Mouse (Mus musculus): ENCODE results near the gene Tspan5. TPM values are rescaled to one million over a fixed set of nuclear protein-coding genes. Genes with fewer than 3 reads are reported as not detected.

Gene Tspan5
- polyA plus RNA-seq, 1 experiment from 2014 or later: 2.6 TPM

GRCm38 (mm10) chr3:138852982-138853689, 111.1 kb downstream of the Tspan5 start:
- Histone ChIP-seq H3K9ac (ENCODE audit: low read depth, low read length) (no peak overlapping the region), H3K4me3 (ENCODE audit: low read depth, low read length) (no peak overlapping the region), H3K36me3 (ENCODE audit: control insufficient read depth, insufficient read depth) (no peaks in the 10 kb centered on the region), H3K9me3 (replicated peaks; ENCODE audit: control insufficient read depth, low read length) (no peaks in the 10 kb centered on the region), H3K4me2 (ENCODE audit: low read depth, low read length) (no peak overlapping the region), H3K27ac (ENCODE audit: low read length) (no peak overlapping the region), H3K4me1 (ENCODE audit: control insufficient read depth, low read depth, low read length) (no peaks in the 10 kb centered on the region), H3K27me3 (ENCODE audit: control insufficient read depth, insufficient read depth, low read depth, low read length) (no peaks in the 10 kb centered on the region)
- WGBS (ENCODE audit: insufficient replicate concordance): 56% methylated on average over 13 of the region's 13 CpGs
- ATAC-seq (ENCODE audit: low read depth): no peak

- no peak overlapping the region for H3K4me2 ChIP-seq (ENCODE audit: low read depth, low read length)
- no peak overlapping the region for H3K27ac ChIP-seq (ENCODE audit: low read length)
- no peak overlapping the region for H3K4me3 ChIP-seq (ENCODE audit: low read depth, low read length)
- no peak overlapping the region for H3K9ac ChIP-seq (ENCODE audit: low read depth, low read length)
- 83% methylated on average over 16 of the region's 16 CpGs for WGBS (ENCODE audit: insufficient replicate concordance)
- H3K27me3 ChIP-seq (ENCODE audit: control insufficient read depth, insufficient read depth, low read depth, low read length): no peaks in the 10 kb centered on the region
- no peaks in the 10 kb centered on the region for H3K36me3 ChIP-seq (ENCODE audit: control insufficient read depth, insufficient read depth)
- no peaks in the 10 kb centered on the region for H3K4me1 ChIP-seq (ENCODE audit: control insufficient read depth, low read depth, low read length)
- no peaks in the 10 kb centered on the region for H3K9me3 ChIP-seq (replicated peaks; ENCODE audit: control insufficient read depth, low read length)
- ATAC-seq (ENCODE audit: low read depth): no peak
Measured at GRCm38 (mm10) chr3:138853996-138854836, 112.2 kb downstream of the Tspan5 start.

GRCm38 (mm10) chr3:138855387-138855786, 113.4 kb downstream of the Tspan5 start:
- H3K27ac ChIP-seq (ENCODE audit: low read length): no peak overlapping the region
- WGBS (ENCODE audit: insufficient replicate concordance): 67% methylated on average over 5 of the region's 5 CpGs
- no peak overlapping the region for H3K4me2 ChIP-seq (ENCODE audit: low read depth, low read length)
- H3K36me3 ChIP-seq (ENCODE audit: control insufficient read depth, insufficient read depth): no peaks in the 10 kb centered on the region
- no peak overlapping the region for H3K9ac ChIP-seq (ENCODE audit: low read depth, low read length)
- no peak for ATAC-seq (ENCODE audit: low read depth)
- H3K4me3 ChIP-seq (ENCODE audit: low read depth, low read length): no peak overlapping the region
- no peaks in the 10 kb centered on the region for H3K27me3 ChIP-seq (ENCODE audit: control insufficient read depth, insufficient read depth, low read depth, low read length)
- H3K4me1 ChIP-seq (ENCODE audit: control insufficient read depth, low read depth, low read length): no peaks in the 10 kb centered on the region
- no peaks in the 10 kb centered on the region for H3K9me3 ChIP-seq (replicated peaks; ENCODE audit: control insufficient read depth, low read length)

GRCm38 (mm10) chr3:138856946-138857345, 115.0 kb downstream of the Tspan5 start:
- H3K4me1 ChIP-seq (ENCODE audit: control insufficient read depth, low read depth, low read length): no peaks in the 10 kb centered on the region
- H3K9me3 ChIP-seq (replicated peaks; ENCODE audit: control insufficient read depth, low read length): no peaks in the 10 kb centered on the region
- H3K36me3 ChIP-seq (ENCODE audit: control insufficient read depth, insufficient read depth): no peaks in the 10 kb centered on the region
- H3K4me2 ChIP-seq (ENCODE audit: low read depth, low read length): no peak overlapping the region
- 79% methylated on average over 4 of the region's 4 CpGs for WGBS (ENCODE audit: insufficient replicate concordance)
- no peak for ATAC-seq (ENCODE audit: low read depth)
- no peak overlapping the region for H3K27ac ChIP-seq (ENCODE audit: low read length)
- H3K27me3 ChIP-seq (ENCODE audit: control insufficient read depth, insufficient read depth, low read depth, low read length): no peaks in the 10 kb centered on the region
- H3K9ac ChIP-seq (ENCODE audit: low read depth, low read length): no peak overlapping the region
- H3K4me3 ChIP-seq (ENCODE audit: low read depth, low read length): no peak overlapping the region

DNA sequence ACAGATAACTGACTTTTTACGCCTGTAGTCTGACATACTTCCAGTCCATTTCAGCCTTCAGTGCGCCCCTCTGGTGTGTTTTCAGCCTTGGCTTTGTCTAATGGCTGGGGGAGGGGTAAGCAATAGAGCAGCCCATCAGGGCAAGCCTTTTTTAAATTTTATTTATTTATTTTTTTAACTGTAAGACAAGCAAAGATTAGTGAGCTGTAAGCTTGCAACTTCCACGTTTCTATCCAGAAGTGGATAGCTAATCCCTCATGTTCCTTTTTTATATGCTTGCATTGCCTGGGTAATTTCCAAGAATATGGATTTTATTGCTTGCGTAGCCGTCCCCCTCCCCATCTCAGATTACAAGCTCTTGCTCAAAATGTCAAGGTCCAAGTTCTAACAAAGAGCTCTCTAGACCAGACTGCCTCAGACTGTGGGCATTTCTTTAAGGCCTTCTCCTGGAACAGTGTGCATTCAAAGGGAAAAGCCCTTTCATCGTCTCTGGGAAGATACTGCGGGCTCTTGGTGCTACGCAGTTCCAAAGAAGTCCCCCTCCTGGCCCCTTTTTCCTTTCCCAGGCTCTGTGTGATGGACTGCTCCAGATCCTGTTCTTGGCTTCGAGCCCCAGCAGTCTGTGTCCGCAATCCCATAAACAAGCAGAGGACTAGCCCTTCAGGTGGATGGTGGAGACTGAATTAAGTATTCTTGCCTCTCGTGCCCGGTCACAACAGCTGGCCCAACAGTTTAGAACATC, 116.0 kb downstream of the Tspan5 start:
- H3K9ac ChIP-seq (ENCODE audit: low read depth, low read length): no peak overlapping the region
- H3K36me3 ChIP-seq (ENCODE audit: control insufficient read depth, insufficient read depth): no peaks in the 10 kb centered on the region
- H3K4me1 ChIP-seq (ENCODE audit: control insufficient read depth, low read depth, low read length): no peaks in the 10 kb centered on the region
- H3K27ac ChIP-seq (ENCODE audit: low read length): no peak overlapping the region
- no peaks in the 10 kb centered on the region for H3K27me3 ChIP-seq (ENCODE audit: control insufficient read depth, insufficient read depth, low read depth, low read length)
- no peaks in the 10 kb centered on the region for H3K9me3 ChIP-seq (replicated peaks; ENCODE audit: control insufficient read depth, low read length)
- WGBS (ENCODE audit: insufficient replicate concordance): 64% methylated on average over 12 of the region's 12 CpGs
- no peak for ATAC-seq (ENCODE audit: low read depth)
- H3K4me2 ChIP-seq (ENCODE audit: low read depth, low read length): no peak overlapping the region
- no peak overlapping the region for H3K4me3 ChIP-seq (ENCODE audit: low read depth, low read length)

GRCm38 (mm10) chr3:138858649-138859048, 116.7 kb downstream of the Tspan5 start:
- no peaks in the 10 kb centered on the region for H3K27me3 ChIP-seq (ENCODE audit: control insufficient read depth, insufficient read depth, low read depth, low read length)
- no peak for ATAC-seq (ENCODE audit: low read depth)
- no peak overlapping the region for H3K9ac ChIP-seq (ENCODE audit: low read depth, low read length)
- H3K27ac ChIP-seq (ENCODE audit: low read length): no peak overlapping the region
- H3K36me3 ChIP-seq (ENCODE audit: control insufficient read depth, insufficient read depth): no peaks in the 10 kb centered on the region
- no peak overlapping the region for H3K4me2 ChIP-seq (ENCODE audit: low read depth, low read length)
- no peaks in the 10 kb centered on the region for H3K4me1 ChIP-seq (ENCODE audit: control insufficient read depth, low read depth, low read length)
- 64% methylated on average over 6 of the region's 6 CpGs for WGBS (ENCODE audit: insufficient replicate concordance)
- no peaks in the 10 kb centered on the region for H3K9me3 ChIP-seq (replicated peaks; ENCODE audit: control insufficient read depth, low read length)
- H3K4me3 ChIP-seq (ENCODE audit: low read depth, low read length): no peak overlapping the region

GRCm38 (mm10) chr3:138859166-138859565, 117.2 kb downstream of the Tspan5 start:
- no peak overlapping the region for H3K4me3 ChIP-seq (ENCODE audit: low read depth, low read length)
- no peak for ATAC-seq (ENCODE audit: low read depth)
- no peak overlapping the region for H3K4me2 ChIP-seq (ENCODE audit: low read depth, low read length)
- no peaks in the 10 kb centered on the region for H3K36me3 ChIP-seq (ENCODE audit: control insufficient read depth, insufficient read depth)
- H3K9me3 ChIP-seq (replicated peaks; ENCODE audit: control insufficient read depth, low read length): no peaks in the 10 kb centered on the region
- H3K4me1 ChIP-seq (ENCODE audit: control insufficient read depth, low read depth, low read length): no peaks in the 10 kb centered on the region
- 78% methylated on average over 8 of the region's 8 CpGs for WGBS (ENCODE audit: insufficient replicate concordance)
- H3K9ac ChIP-seq (ENCODE audit: low read depth, low read length): no peak overlapping the region
- H3K27me3 ChIP-seq (ENCODE audit: control insufficient read depth, insufficient read depth, low read depth, low read length): no peaks in the 10 kb centered on the region
- H3K27ac ChIP-seq (ENCODE audit: low read length): no peak overlapping the region

DNA sequence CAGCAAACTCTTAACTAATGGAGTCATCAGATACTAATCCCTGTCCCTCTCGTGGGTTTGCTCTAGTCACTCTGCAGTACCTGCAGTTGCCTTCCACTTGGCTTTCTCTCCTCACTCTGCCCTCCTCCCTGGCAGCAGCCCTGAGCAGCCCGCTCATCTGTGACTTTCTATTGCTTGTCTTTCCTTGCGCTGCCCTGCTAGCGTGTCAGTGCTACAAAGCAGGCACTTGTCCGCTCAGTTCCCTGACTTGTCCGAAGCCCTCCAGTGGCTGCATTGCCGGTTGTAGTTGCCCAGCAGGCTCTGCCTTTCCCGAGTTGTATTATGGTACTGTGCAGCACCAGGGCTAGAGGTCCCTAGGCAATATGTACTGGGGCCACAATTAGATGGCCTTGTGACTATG, 117.7 kb downstream of the Tspan5 start:
- Histone ChIP-seq H3K4me2 (ENCODE audit: low read depth, low read length) (no peak overlapping the region), H3K27ac (ENCODE audit: low read length) (no peak overlapping the region), H3K4me1 (ENCODE audit: control insufficient read depth, low read depth, low read length) (no peaks in the 10 kb centered on the region), H3K4me3 (ENCODE audit: low read depth, low read length) (no peak overlapping the region), H3K27me3 (ENCODE audit: control insufficient read depth, insufficient read depth, low read depth, low read length) (no peaks in the 10 kb centered on the region), H3K9me3 (replicated peaks; ENCODE audit: control insufficient read depth, low read length) (no peaks in the 10 kb centered on the region), H3K9ac (ENCODE audit: low read depth, low read length) (no peak overlapping the region), H3K36me3 (ENCODE audit: control insufficient read depth, insufficient read depth) (no peaks in the 10 kb centered on the region)
- ATAC-seq (ENCODE audit: low read depth): no peak
- 68% methylated on average over 8 of the region's 8 CpGs for WGBS (ENCODE audit: insufficient replicate concordance)
